Mouse (Mus musculus): Measurements from ENCODE around the gene Foxo4. TPM values are rescaled to one million over a fixed set of nuclear protein-coding genes. Genes with fewer than 3 reads are reported as not detected.

Gene Foxo4
- 10 to 100 TPM in 2 of 26 experiments, 1 to 10 TPM in 24; 1.6 to 13.6 (median 3.9) TPM for total RNA-seq (2018; cell fraction: chromatin; rRNA removed)
- total RNA-seq (2018; cell fraction: cytosol; rRNA removed): 10 to 100 TPM in 12 of 26 experiments, 1 to 10 TPM in 14; 4.0 to 16.6 (median 7.9) TPM
- 10 to 100 TPM in 6 of 26 experiments, 1 to 10 TPM in 20; 3.1 to 20.3 (median 7.4) TPM for total RNA-seq (2018; cell fraction: nucleus; rRNA removed)
- polyA plus RNA-seq (2018): 8.1 to 15.6 TPM (median 9.5 TPM) in 3 replicates

DNA sequence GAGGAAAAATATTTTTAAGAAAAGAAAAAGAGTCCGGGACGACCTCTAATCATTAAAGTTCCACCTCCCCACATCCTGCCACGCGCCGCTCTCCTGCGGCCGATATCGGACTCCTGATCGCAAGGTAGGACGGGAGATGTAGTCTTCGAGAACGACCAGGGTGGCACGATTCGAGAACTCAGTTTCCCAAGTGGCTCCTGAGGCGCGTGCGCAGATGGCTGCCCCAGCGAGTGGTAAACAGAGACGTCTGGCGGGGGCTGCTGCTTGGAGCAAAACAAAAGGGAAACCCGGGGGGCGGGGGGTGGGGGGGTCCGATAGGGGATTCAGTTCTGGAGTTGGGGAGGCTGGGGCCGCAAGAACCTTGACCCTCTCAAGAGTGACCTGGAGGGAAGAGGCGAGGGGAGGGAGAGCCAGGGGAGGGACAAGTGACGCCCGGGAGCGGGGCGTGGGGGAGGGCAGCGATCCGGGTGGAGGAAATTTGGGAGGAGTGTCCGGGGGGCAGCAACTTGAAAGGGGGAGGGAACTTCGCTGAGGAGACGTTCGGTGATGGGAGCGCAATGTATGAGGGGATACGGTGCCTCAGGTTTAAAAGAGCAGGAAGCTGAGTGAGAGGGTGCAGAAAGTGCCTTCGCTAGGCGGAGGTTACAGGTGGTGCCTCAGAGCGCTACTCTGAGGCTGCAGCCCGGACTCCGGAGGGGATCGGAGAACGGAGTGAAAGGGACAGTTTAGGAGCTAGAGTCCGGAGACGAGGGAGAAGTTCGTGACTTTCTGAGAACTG lies at the start of gene Foxo4:
Gene Foxo4, plus strand, starts transcription at position 577 of the 778 bp plus-strand sequence.
- Histone ChIP-seq H3K79me2 (ENCODE audit: inconsistent target) (no peaks in the 10 kb centered on the region), H3K36me3 (ENCODE audit: inconsistent target) (no peaks in the 10 kb centered on the region), H3K4me3 (ENCODE audit: inconsistent target) (peak within 1 kb of the TSS; percentile 65), H3K27ac (peak within 1 kb of the TSS; percentile 39)
- 23% methylated on average over 35 of the region's 47 CpGs for WGBS (ENCODE audit: missing documents)

DNA sequence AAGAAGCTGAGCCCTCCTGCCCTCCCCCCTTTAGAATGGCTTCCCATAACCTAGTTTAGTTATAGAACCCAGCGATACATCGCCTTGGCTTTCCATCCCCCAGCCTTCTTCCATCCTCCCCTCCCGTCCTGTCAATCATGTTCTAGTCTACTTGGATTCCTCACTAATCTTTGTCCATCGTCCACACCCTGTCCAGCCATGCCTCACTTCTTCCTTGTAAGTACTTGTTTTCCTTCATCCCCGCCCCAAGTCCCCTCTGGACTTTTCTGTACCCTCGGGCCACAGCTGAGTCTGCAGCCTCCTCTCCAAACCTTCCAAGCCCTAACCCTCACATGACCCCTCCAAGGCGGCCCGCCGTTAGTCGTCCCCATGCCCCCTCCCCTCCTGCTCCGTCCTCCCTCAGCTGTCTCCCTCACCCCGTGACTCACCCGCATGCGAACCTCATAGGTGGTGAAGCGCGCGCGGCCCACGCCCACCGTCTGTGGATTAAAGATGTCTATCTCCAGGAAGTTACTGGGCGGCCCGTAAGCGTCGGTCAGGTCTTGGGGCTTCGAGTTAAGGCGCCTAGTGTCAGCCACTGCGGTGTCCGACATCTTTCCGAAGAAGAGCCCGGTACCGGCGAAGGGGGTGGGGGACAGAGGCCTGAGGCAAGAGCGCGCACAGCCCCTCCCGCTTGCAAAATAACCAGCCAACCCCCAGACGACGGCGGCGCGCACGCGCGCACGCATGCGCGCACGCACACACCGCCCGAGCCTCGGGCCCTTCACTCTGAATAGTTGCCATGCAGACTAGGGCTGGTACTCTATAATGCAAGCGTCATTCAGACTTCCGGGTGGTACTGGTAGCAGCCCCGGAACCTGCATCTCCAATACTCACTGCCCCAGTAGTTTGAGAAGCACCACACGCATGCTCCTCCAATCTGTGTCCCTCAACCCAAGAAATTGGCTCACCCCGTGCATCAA lies 32.2 kb upstream of the Foxo4 start, which contains the start of gene Snx12:
Gene Snx12, minus strand, starts transcription at position 730 of the 962 bp plus-strand sequence.
- WGBS (ENCODE audit: missing documents): 26% methylated on average over 53 of the region's 55 CpGs
- H3K4me3 ChIP-seq (ENCODE audit: inconsistent target): peak within 1 kb of the TSS; percentile 59
- peak within 1 kb of the TSS; percentile 62 for H3K27ac ChIP-seq

DNA sequence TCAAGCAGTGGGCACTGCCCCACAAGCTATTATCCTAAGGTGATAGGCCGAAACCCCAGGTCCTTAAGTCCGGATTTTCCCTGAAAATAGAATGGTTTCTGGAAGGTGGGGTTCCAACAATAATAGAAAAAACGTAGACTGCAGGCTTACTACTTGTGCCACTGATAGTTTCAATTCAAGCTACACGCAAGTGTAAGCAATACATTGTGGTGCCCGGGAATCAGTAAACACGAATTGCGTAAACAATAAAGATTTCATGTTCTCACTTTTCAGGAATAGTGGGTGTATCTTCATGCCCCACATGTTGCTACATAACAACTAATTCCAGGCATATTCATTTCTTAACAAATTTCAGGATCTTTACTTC lies 31.5 kb upstream of the Foxo4 start:
- Histone ChIP-seq H3K27ac (0 out of 2 replicates have a peak overlapping the region, but pooled peaks have one; percentile 24), H3K36me3 (ENCODE audit: inconsistent target) (no peaks in the 10 kb centered on the region), H3K4me3 (ENCODE audit: inconsistent target) (peak overlapping the region; percentile 11), H3K79me2 (ENCODE audit: inconsistent target) (peaks cover 37% of the 10 kb centered on the region)
- 35% methylated on average over 7 of the region's 7 CpGs for WGBS (ENCODE audit: missing documents)

More for the DNA sequence above, 32.2 kb upstream of the Foxo4 start, which contains the start of gene Snx12:
- Histone ChIP-seq H3K36me3 (ENCODE audit: inconsistent target) (no peaks in the 10 kb centered on the region), H3K79me2 (ENCODE audit: inconsistent target) (peaks cover 37% of the 10 kb centered on the region)

DNA sequence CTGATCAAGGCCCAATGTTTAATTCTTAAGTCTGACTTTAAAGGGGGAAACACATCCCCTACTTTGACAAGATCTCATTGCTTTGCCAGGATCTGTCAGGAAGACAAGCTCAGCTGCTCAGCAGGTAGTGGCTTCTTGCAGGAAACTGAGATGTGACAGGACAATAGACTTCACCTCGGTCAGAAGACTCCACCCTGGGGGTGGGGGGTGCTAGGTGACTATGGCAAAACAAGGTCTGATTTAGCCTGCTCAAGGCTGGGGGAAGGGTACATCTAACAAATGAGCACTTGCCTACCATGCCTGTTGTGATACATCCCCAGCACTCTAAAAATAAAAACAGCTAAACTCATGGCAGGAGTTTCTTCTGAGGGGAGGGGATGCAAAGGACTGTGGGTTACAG lies 9.3 kb upstream of the Foxo4 start:
- no peaks in the 10 kb centered on the region for H3K36me3 ChIP-seq (ENCODE audit: inconsistent target)
- no peak overlapping the region for H3K27ac ChIP-seq
- whole genome bisulfite sequencing (ENCODE audit: missing documents): 50% methylated on average over 1 of the region's 1 CpGs
- no peak overlapping the region for H3K4me3 ChIP-seq (ENCODE audit: inconsistent target)
- no peaks in the 10 kb centered on the region for H3K79me2 ChIP-seq (ENCODE audit: inconsistent target)

DNA sequence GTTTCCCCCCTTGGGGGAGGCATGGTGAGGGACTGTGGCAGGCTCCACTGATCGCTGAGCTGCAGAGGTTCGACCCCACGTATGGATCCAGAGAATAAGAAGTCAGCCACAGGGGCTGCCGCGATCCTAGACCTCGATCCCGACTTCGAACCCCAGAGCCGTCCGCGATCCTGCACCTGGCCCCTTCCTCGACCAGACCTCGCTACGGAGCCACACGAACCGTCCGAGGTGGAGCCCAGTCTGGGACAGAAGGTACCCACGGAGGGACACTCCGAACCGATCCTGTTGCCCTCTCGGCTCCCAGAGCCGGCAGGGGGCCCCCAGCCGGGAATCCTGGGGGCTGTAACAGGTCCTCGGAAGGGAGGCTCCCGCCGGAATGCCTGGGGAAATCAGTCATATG lies 412 bp downstream of the Foxo4 start:
- peak overlapping the region; percentile 39; the same call in 1 of the 2 replicates for H3K27ac ChIP-seq
- H3K36me3 ChIP-seq (ENCODE audit: inconsistent target): no peaks in the 10 kb centered on the region
- WGBS (ENCODE audit: missing documents): 24% methylated on average over 23 of the region's 26 CpGs
- no peaks in the 10 kb centered on the region for H3K79me2 ChIP-seq (ENCODE audit: inconsistent target)
- H3K4me3 ChIP-seq (ENCODE audit: inconsistent target): peak overlapping the region; percentile 65

DNA sequence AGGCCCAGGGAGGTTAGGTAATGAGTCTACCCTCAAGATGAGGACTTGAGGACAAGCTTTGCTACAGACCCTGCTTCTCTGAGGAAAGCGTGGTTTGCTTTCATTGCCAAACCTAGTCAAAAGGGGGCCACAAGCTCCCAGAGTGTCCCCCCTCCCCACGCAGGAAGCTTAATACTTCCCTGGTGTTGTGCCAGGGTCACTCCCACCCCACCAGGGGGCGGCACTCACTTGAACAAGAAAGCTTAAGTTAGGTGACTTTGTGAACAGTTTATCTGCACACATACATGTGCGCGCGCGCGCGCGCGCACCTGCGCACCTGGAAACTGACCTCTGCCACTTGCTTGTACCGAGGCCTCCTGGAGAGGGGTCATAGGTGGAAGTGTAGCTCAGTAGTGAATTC lies 2.3 kb downstream of the Foxo4 start:
- H3K36me3 ChIP-seq (ENCODE audit: inconsistent target): no peaks in the 10 kb centered on the region
- H3K4me3 ChIP-seq (ENCODE audit: inconsistent target): no peak overlapping the region
- WGBS (ENCODE audit: missing documents): 87% methylated on average over 12 of the region's 13 CpGs
- H3K79me2 ChIP-seq (ENCODE audit: inconsistent target): no peaks in the 10 kb centered on the region
- no peak overlapping the region for H3K27ac ChIP-seq

DNA sequence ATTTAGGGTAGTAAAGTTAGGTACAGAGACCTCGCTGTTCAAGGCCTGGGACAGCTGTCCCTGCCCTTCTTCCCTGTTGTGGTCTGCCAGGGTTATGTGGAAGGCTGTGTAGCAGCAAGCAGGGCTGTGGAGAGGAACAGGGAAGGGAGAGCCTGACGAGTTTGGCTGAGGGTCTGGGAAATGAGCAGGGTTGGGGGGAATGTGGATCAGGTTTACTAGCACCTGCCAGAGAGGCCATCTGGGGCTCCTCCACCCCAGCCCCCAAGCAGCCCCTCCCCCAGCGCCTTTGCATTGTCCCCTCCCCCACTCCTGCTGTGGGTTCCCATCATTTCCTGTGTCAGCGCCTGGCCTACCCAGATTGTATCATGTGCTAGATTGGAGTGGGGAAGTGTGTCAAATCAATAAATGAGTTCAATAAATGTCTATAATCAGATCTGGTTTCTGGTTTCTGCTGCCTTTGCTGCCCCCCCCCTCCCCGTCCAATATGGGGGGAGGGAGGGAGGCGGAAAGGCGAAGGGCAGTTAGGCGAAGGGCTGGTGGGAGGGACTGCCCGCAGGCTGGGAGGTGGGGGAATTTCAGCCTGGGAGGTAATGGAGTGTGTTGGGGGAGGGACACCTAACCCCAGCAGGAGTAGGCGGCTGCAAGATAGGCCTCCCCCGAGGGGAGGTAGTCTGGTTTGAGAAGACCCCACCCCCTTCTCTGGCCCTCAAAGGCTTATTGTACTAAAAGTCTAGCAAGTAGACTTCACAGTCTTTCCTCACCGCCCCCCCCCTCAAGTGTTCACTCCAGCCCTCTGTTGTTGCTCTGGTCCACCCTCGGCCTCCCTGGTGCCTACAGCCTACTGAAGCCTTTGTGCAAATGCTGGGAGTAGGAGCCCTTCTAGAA lies 6.4 kb downstream of the Foxo4 start:
- Histone ChIP-seq H3K27ac (peak overlapping the region; percentile 54), H3K79me2 (ENCODE audit: inconsistent target) (no peaks in the 10 kb centered on the region), H3K36me3 (ENCODE audit: inconsistent target) (no peaks in the 10 kb centered on the region), H3K4me3 (ENCODE audit: inconsistent target) (no peak overlapping the region)
- 35% methylated on average over 6 of the region's 13 CpGs for WGBS (ENCODE audit: missing documents)

DNA sequence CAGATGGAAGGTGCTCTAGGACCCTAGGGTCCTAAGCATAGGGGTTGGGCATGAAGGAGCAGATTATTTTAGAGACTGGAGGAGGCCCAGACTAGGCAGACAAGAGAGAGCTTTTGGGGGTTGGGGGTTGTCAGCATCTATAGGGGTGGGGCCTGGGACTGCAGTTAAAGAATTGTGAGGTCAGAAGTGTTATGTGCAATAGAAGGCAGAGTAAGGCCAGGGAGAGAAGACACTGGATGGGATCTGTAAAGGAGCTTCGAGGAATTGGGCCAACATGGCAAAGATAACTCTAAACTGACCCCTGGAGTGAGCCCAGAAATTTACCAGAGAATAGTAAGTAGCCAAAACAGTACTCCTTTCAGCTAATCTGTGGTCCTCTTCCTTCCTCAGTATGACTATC lies 9.6 kb downstream of the Foxo4 start, which contains the start of gene Gm614:
Gene Gm614, minus strand, starts transcription at position 101 of the 400 bp plus-strand sequence.
- 100% methylated on average over 1 of the region's 1 CpGs for WGBS (ENCODE audit: missing documents)

DNA sequence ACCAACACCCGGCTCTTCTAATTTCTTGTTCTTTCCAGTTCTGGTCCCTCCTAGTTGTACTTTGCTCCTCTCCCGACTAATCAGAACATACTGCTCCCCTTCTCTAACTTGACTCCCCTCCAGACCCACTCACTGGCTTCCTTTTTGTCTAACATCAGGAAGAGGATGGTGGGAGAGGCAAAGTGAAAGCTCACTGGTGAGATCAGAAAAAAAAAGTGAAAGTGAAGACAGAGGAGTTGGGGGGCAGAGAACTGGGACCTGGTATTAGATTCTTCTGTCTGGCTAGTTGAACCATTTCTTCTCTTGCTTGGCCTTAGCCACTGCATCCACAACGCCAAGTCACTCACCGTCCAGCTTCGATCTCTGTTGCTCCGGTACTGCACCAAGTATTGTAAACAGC lies 12.3 kb downstream of the Foxo4 start:
- 60% methylated on average over 6 of the region's 6 CpGs for WGBS (ENCODE audit: missing documents)
- peaks cover 12% of the 10 kb centered on the region; the same call in 1 of the 2 replicates for H3K79me2 ChIP-seq (ENCODE audit: inconsistent target)
- H3K27ac ChIP-seq: no peak overlapping the region
- no peaks in the 10 kb centered on the region for H3K36me3 ChIP-seq (ENCODE audit: inconsistent target)
- H3K4me3 ChIP-seq (ENCODE audit: inconsistent target): peak overlapping the region; percentile 32

More for the DNA sequence above, 9.6 kb downstream of the Foxo4 start, which contains the start of gene Gm614:
- H3K79me2 ChIP-seq (ENCODE audit: inconsistent target): peaks cover 12% of the 10 kb centered on the region; the same call in 1 of the 2 replicates
- no peak within 1 kb of the TSS for H3K4me3 ChIP-seq (ENCODE audit: inconsistent target)
- H3K27ac ChIP-seq: no peak within 1 kb of the TSS
- no peaks in the 10 kb centered on the region for H3K36me3 ChIP-seq (ENCODE audit: inconsistent target)

DNA sequence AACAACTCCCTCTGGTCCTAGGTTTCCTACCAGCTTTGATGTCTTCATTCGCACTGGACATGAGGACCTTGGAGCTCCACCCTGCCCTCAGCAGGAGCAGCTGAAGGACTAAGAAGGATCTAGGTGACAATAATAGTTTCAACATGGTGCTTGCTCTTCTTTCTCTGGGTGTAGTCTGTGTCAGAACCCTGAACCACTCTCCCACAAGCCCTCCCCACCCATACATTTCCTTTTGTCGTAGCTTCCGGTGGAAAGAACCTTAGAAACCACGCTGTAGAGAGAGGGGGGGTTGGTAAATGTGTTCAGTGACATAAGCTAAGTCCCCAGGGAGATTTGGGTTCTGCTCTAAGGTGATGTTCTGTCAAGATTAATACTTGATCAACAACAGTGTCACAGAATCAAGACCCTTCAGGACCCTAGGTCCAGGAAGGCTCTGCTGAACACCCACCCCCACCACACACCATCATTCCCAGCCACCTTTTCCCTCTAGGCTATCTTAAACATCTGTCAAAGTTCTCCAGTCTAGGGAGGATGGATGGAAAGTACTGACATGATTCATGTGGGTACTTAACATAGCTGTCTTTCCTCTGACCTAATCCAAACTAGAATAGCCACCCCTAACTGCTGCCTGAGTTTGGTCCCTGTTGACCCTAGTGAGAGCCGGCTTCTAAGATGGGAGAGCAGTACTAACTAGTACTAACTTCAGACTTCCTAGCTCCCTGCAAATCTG lies 13.9 kb downstream of the Foxo4 start, which contains the start of gene Il2rg:
Gene Il2rg, minus strand, starts transcription at position 231 of the 730 bp plus-strand sequence.
- H3K79me2 ChIP-seq (ENCODE audit: inconsistent target): peaks cover 12% of the 10 kb centered on the region; the same call in 1 of the 2 replicates
- peak within 1 kb of the TSS; percentile 32 for H3K4me3 ChIP-seq (ENCODE audit: inconsistent target)
- WGBS (ENCODE audit: missing documents): 31% methylated on average over 3 of the region's 5 CpGs
- H3K27ac ChIP-seq: peak within 1 kb of the TSS; percentile 35
- no peaks in the 10 kb centered on the region for H3K36me3 ChIP-seq (ENCODE audit: inconsistent target)

DNA sequence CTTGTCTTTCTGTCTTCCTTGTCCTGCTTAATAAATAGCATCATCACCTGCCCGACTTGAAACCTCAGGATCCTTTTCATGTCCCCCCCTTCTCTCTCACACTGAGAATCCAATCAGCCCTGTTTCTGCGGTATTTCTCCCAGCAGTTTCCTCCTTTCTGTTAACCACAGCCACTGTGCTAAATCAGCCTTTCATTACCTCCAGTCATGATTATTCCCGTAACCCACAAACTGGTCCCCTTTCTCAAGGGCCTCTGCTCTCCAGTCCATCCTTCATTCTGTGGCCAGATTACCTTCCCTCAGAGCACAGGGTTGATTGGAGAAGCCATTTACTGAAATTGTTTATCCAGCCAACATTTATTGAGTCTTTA lies 14.4 kb downstream of the Foxo4 start, which contains the start of gene Gm20489:
Gene Gm20489, minus strand, starts transcription at position 269 of the 370 bp plus-strand sequence.
- Histone ChIP-seq H3K79me2 (ENCODE audit: inconsistent target) (peaks cover 12% of the 10 kb centered on the region; the same call in 1 of the 2 replicates), H3K27ac (peak within 1 kb of the TSS; percentile 35), H3K4me3 (ENCODE audit: inconsistent target) (peak within 1 kb of the TSS; percentile 32), H3K36me3 (ENCODE audit: inconsistent target) (no peaks in the 10 kb centered on the region)
- WGBS (ENCODE audit: missing documents): 32% methylated on average over 3 of the region's 3 CpGs

DNA sequence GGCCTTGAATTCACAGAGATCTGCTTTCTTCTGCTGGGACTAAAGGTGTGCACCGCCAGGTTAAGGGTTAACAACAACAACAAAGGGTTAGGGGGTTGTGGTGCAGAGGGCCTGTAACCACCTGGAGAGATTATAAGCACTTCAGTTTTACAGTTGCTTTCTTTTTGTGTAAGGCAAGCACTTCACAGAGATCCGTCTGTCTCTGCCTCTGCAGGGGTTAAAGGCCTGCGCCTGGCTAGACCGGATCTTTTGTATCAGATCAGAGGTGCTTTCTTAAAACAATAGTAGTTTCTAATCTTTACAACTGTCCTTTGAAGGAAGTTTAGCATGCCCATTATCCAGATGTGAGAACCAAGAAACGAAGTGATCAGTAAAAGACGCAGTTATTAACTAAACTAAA lies 19.1 kb downstream of the Foxo4 start:
- Histone ChIP-seq H3K27ac (no peak overlapping the region), H3K36me3 (ENCODE audit: inconsistent target) (no peaks in the 10 kb centered on the region), H3K4me3 (ENCODE audit: inconsistent target) (no peak overlapping the region), H3K79me2 (ENCODE audit: inconsistent target) (peaks cover 4% of the 10 kb centered on the region; the same call in 1 of the 2 replicates)
- 50% methylated on average over 6 of the region's 6 CpGs for WGBS (ENCODE audit: missing documents)

Measured in macrophage (primary cell).